18 mouse cellular contexts compared by ENCODE assay signal in the genomic region with DNA sequence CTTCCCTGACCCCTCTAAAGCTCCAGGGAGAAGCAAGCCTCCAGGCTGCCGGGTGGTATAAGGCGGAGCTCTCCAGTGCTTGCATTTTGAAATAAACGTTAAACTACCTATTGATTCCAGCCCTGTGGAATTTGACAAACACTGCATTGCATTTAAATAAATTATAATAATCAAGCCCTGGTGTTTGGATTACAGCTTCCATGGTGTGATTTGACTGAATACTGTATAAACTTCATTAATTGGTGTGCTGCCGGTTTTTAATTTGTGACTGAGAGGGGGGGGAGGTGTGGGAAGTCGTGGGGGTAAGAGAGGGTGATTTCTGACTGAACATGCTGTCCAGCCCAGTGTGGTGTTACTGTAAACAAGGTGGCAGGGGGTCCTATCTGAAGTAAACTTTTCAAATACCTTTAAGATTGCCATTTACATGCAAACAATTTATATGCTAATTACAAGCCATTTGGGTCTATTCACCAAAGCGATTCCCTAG.
DNase-seq lines count a peak whose midpoint lies in the region; ATAC-seq and TF ChIP-seq lines count a peak whose summit lies in the region.
"Had no signal": no experiment of that assay in that cellular context is flagged by ENCODE, and none has a peak within 500 bp of the region (broad histone marks: within the 10 kb centered on the region; RNA-seq: fewer than 3 reads in every experiment).

No protein-coding gene starts in this region.

- H3K27me3 ChIP-seq in heart, embryonic 10.5 days (ENCODE audit: insufficient read depth, poor library complexity, severe bottlenecking): peaks cover 8% of the 10 kb centered on the region; the same call in 1 of the 2 replicates
- 0 out of 2 replicates have a peak, but pooled peaks cover 1% of the 10 kb centered on the region for H3K27me3 ChIP-seq in neural tube, embryonic 12.5 days (replicated peaks)
- peaks cover 3% of the 10 kb centered on the region; the same call in 1 of the 2 replicates for H3K27me3 ChIP-seq in neural tube, embryonic 15.5 days (replicated peaks)
- peaks cover 78% of the 10 kb centered on the region for H3K27me3 ChIP-seq in forebrain, postnatal 0 days (ENCODE audit: insufficient read depth, low read length)
- H3K27me3 ChIP-seq in neural tube, embryonic 14.5 days (ENCODE audit: control insufficient read depth, insufficient read depth, low read length): no peaks in the 10 kb centered on the region
- H3K27me3 ChIP-seq: liver, embryonic 12.5 days; megakaryocyte, embryonic 14.5 days had no signal

- 0 out of 2 replicates have a peak overlapping the region, but pooled peaks have one; percentile 22 for H3K27ac ChIP-seq in heart, embryonic 10.5 days
- no peak overlapping the region for H3K27ac ChIP-seq in neural tube, embryonic 12.5 days
- H3K27ac ChIP-seq in neural tube, embryonic 15.5 days (replicated peaks): no peak overlapping the region
- H3K27ac ChIP-seq in forebrain, postnatal 0 days (ENCODE audit: low read depth, low read length): no peak overlapping the region
- no peak overlapping the region for H3K27ac ChIP-seq in neural tube, embryonic 14.5 days (ENCODE audit: low read depth, low read length)
- H3K27ac ChIP-seq: kidney, embryonic 15.5 days; limb, embryonic 12.5 days; liver, embryonic 12.5 days had no signal

- H3K4me3 ChIP-seq in heart, embryonic 10.5 days: no peak overlapping the region
- H3K4me3 ChIP-seq in neural tube, embryonic 12.5 days: no peak overlapping the region
- H3K4me3 ChIP-seq in neural tube, embryonic 15.5 days (replicated peaks): no peak overlapping the region
- H3K4me3 ChIP-seq in forebrain, postnatal 0 days (ENCODE audit: low read depth, low read length): no peak overlapping the region
- H3K4me3 ChIP-seq in neural tube, embryonic 14.5 days (ENCODE audit: low read depth, low read length): no peak overlapping the region
- H3K4me3 ChIP-seq: kidney, embryonic 15.5 days; limb, embryonic 12.5 days; liver, embryonic 12.5 days; megakaryocyte, embryonic 14.5 days had no signal

- no peaks in the 10 kb centered on the region for H3K4me1 ChIP-seq in heart, embryonic 10.5 days
- H3K4me1 ChIP-seq in neural tube, embryonic 12.5 days: peaks cover 9% of the 10 kb centered on the region; the same call in 1 of the 2 replicates
- H3K4me1 ChIP-seq in neural tube, embryonic 15.5 days: peaks cover 14% of the 10 kb centered on the region
- 0 out of 2 replicates have a peak, but pooled peaks cover 4% of the 10 kb centered on the region for H3K4me1 ChIP-seq in forebrain, postnatal 0 days (ENCODE audit: insufficient read depth)
- peaks cover 5% of the 10 kb centered on the region; the same call in 1 of the 2 replicates for H3K4me1 ChIP-seq in neural tube, embryonic 14.5 days (ENCODE audit: control insufficient read depth, insufficient read depth, low read length)
- H3K4me1 ChIP-seq: kidney, embryonic 15.5 days; liver, embryonic 12.5 days; megakaryocyte, embryonic 14.5 days had no signal

- H3K9ac ChIP-seq in neural tube, embryonic 12.5 days: no peak overlapping the region
- H3K9ac ChIP-seq in neural tube, embryonic 15.5 days (replicated peaks): no peak overlapping the region
- H3K9ac ChIP-seq in forebrain, postnatal 0 days: no peak overlapping the region
- no peak overlapping the region for H3K9ac ChIP-seq in neural tube, embryonic 14.5 days (replicated peaks; ENCODE audit: low read depth, low read length)
- H3K9ac ChIP-seq: kidney, embryonic 15.5 days; limb, embryonic 12.5 days; liver, embryonic 12.5 days had no signal

- ATAC-seq in neural tube, embryonic 12.5 days (ENCODE audit: low FRiP score, low read depth): peak; percentile 74
- no peak for ATAC-seq in neural tube, embryonic 15.5 days (ENCODE audit: low FRiP score)
- ATAC-seq in forebrain, postnatal 0 days: peak; percentile 29; the same call in 1 of the 2 replicates
- peak; percentile 45; the same call in 1 of the 2 replicates for ATAC-seq in neural tube, embryonic 14.5 days (ENCODE audit: low read depth)
- ATAC-seq: liver, embryonic 12.5 days had no signal

- no peaks in the 10 kb centered on the region for H3K36me3 ChIP-seq in heart, embryonic 10.5 days
- no peaks in the 10 kb centered on the region for H3K36me3 ChIP-seq in neural tube, embryonic 12.5 days
- H3K36me3 ChIP-seq in neural tube, embryonic 15.5 days: no peaks in the 10 kb centered on the region
- H3K36me3 ChIP-seq in forebrain, postnatal 0 days (ENCODE audit: insufficient read depth): no peaks in the 10 kb centered on the region
- no peaks in the 10 kb centered on the region for H3K36me3 ChIP-seq in neural tube, embryonic 14.5 days (ENCODE audit: control insufficient read depth, insufficient read depth, low read length)
- H3K36me3 ChIP-seq: kidney, embryonic 15.5 days; limb, embryonic 12.5 days; liver, embryonic 12.5 days had no signal

- TF ChIP-seq CTCF in forebrain, postnatal 0 days (IDR thresholded peaks at IDR 0.05; ENCODE audit: low read depth): no peak

- no peaks in the 10 kb centered on the region for H3K9me3 ChIP-seq in heart, embryonic 10.5 days
- no peaks in the 10 kb centered on the region for H3K9me3 ChIP-seq in neural tube, embryonic 12.5 days
- no peaks in the 10 kb centered on the region for H3K9me3 ChIP-seq in neural tube, embryonic 15.5 days (replicated peaks)
- no peaks in the 10 kb centered on the region for H3K9me3 ChIP-seq in forebrain, postnatal 0 days (ENCODE audit: low read length)
- H3K9me3 ChIP-seq in neural tube, embryonic 14.5 days (ENCODE audit: control insufficient read depth, low read length): no peaks in the 10 kb centered on the region
- H3K9me3 ChIP-seq: kidney, embryonic 15.5 days; limb, embryonic 12.5 days; liver, embryonic 12.5 days had no signal

- no peak for DNase-seq in heart, embryonic 10.5 days (ENCODE audit: low spot score)
- no peak for DNase-seq in heart, adult 8-10 months (ENCODE audit: low spot score)
- DNase-seq in forebrain, postnatal 0 days: no peak
- no peak for DNase-seq in adrenal gland, adult 2 months
- no peak for DNase-seq in kidney, adult 11 months
- DNase-seq: adrenal gland, postnatal 25 days; cerebellum, adult 11-12 months; cerebellum, postnatal 36 days; heart, postnatal 36 days; lung, adult 2 months; thymus, postnatal 14 days had no signal

- H3K4me2 ChIP-seq in neural tube, embryonic 12.5 days (replicated peaks): peak overlapping the region; percentile 35; the same call in 1 of the 2 replicates
- H3K4me2 ChIP-seq in neural tube, embryonic 15.5 days: no peak overlapping the region
- no peak overlapping the region for H3K4me2 ChIP-seq in forebrain, postnatal 0 days (ENCODE audit: low read depth)
- H3K4me2 ChIP-seq in neural tube, embryonic 14.5 days (ENCODE audit: low read depth, low read length): no peak overlapping the region
- H3K4me2 ChIP-seq: kidney, embryonic 15.5 days; liver, embryonic 12.5 days had no signal

- 11% methylated on average over 6 of the region's 6 CpGs for WGBS in heart, embryonic 10.5 days
- 6% methylated on average over 6 of the region's 6 CpGs for WGBS in neural tube, embryonic 12.5 days
- 6% methylated on average over 6 of the region's 6 CpGs for WGBS in neural tube, embryonic 15.5 days
- WGBS in forebrain, postnatal 0 days: 4% methylated on average over 6 of the region's 6 CpGs
- WGBS in neural tube, embryonic 14.5 days: 6% methylated on average over 6 of the region's 6 CpGs
